Mouse (Mus musculus): ENCODE results near the gene Phf24. TPM values are rescaled to one million over a fixed set of nuclear protein-coding genes. Genes with fewer than 3 reads are reported as not detected.
"Not testable (repeated sequence)": the region's sequence is repeated elsewhere in the genome, so short reads cannot be mapped to it uniquely, and the experiment has no call there.

Phf24 gene
- polyA plus RNA-seq, 1 experiment: 58.2 TPM

GRCm38 (mm10) chr4:42969304-42969703, 52.8 kb downstream of the Phf24 start, which contains the start of gene 1700022I11Rik:
1700022I11Rik (plus strand) TSS chr4:42969604.
- TF ChIP-seq CTCF (IDR thresholded peaks at IDR 0.05; ENCODE audit: borderline replicate concordance, extremely low read depth, insufficient read depth, insufficient read length): no peak
- no peak for TF ChIP-seq POLR2A (IDR thresholded peaks at IDR 0.05; ENCODE audit: borderline replicate concordance, extremely low read depth, insufficient read depth, insufficient read length, poor library complexity, severe bottlenecking)
- DNase-seq (ENCODE audit: low read depth): no peak

GRCm38 (mm10) chr4:42972952-42973351, 56.5 kb downstream of the Phf24 start:
- DNase-seq (ENCODE audit: low read depth): no peak
- no peak for TF ChIP-seq POLR2A (IDR thresholded peaks at IDR 0.05; ENCODE audit: borderline replicate concordance, extremely low read depth, insufficient read depth, insufficient read length, poor library complexity, severe bottlenecking)

GRCm38 (mm10) chr4:42973868-42974267, 57.4 kb downstream of the Phf24 start:
- TF ChIP-seq POLR2A (IDR thresholded peaks at IDR 0.05; ENCODE audit: borderline replicate concordance, extremely low read depth, insufficient read depth, insufficient read length, poor library complexity, severe bottlenecking): no peak
- TF ChIP-seq CTCF (IDR thresholded peaks at IDR 0.05; ENCODE audit: borderline replicate concordance, extremely low read depth, insufficient read depth, insufficient read length): no peak

GRCm38 (mm10) chr4:42978062-42978461, 61.6 kb downstream of the Phf24 start:
- no peak; the same call in 1 of the 2 replicates for TF ChIP-seq CTCF (IDR thresholded peaks at IDR 0.05; ENCODE audit: borderline replicate concordance, extremely low read depth, insufficient read depth, insufficient read length)
- TF ChIP-seq POLR2A (IDR thresholded peaks at IDR 0.05; ENCODE audit: borderline replicate concordance, extremely low read depth, insufficient read depth, insufficient read length, poor library complexity, severe bottlenecking): no peak

More at GRCm38 (mm10) chr4:42973868-42974267, 57.4 kb downstream of the Phf24 start:
- no peak for DNase-seq (ENCODE audit: low read depth)

GRCm38 (mm10) chr4:42980467-42980866, 64.0 kb downstream of the Phf24 start:
- DNase-seq (ENCODE audit: low read depth): not testable (repeated sequence)

More at GRCm38 (mm10) chr4:42978062-42978461, 61.6 kb downstream of the Phf24 start:
- no peak for DNase-seq (ENCODE audit: low read depth)

- TF ChIP-seq CTCF (IDR thresholded peaks at IDR 0.05; ENCODE audit: borderline replicate concordance, extremely low read depth, insufficient read depth, insufficient read length): no peak
- TF ChIP-seq POLR2A (IDR thresholded peaks at IDR 0.05; ENCODE audit: borderline replicate concordance, extremely low read depth, insufficient read depth, insufficient read length, poor library complexity, severe bottlenecking): no peak
- DNase-seq (ENCODE audit: low read depth): no peak
Measured at GRCm38 (mm10) chr4:42988296-42988695, 71.8 kb downstream of the Phf24 start.

Other genes starting within 250 kb of the Phf24 start
- gene 4930578G10Rik, start 181.1 kb upstream of the Phf24 start, polyA plus RNA-seq (2012; rRNA removed): 0.19 and 0.23 TPM in 2 replicates
- not detected in 2 replicates for gene Ccl19, start 160.1 kb upstream of the Phf24 start, polyA plus RNA-seq (2012; rRNA removed)
- gene Ccl21a, start 142.7 kb upstream of the Phf24 start, polyA plus RNA-seq (2012; rRNA removed): 1.9 and 2.2 TPM in 2 replicates
- 0.03 TPM in 1 of 2 replicates, not detected in the other for gene Fam205a1, start 62.8 kb upstream of the Phf24 start, polyA plus RNA-seq (2012; rRNA removed)
- gene Gm12394, start 59.9 kb upstream of the Phf24 start, polyA plus RNA-seq (2012; rRNA removed): 0.01 and 0.05 TPM in 2 replicates
- not detected in 2 replicates for gene Fam205c, start 42.4 kb upstream of the Phf24 start, polyA plus RNA-seq (2012; rRNA removed)
- gene Dnajb5, start 33.2 kb downstream of the Phf24 start, polyA plus RNA-seq (2012; rRNA removed): 72.1 and 101 TPM in 2 replicates
- not detected in 2 replicates for gene 1700022I11Rik, start 52.9 kb downstream of the Phf24 start, polyA plus RNA-seq (2012; rRNA removed)
- 203 and 264 TPM in 2 replicates for gene Vcp, start 83.8 kb downstream of the Phf24 start, polyA plus RNA-seq (2012; rRNA removed)
- gene Fancg, start 93.8 kb downstream of the Phf24 start, polyA plus RNA-seq (2012; rRNA removed): 26.9 and 44.7 TPM in 2 replicates
- 34.1 and 34.9 TPM in 2 replicates for gene Pigo, start 109.2 kb downstream of the Phf24 start, polyA plus RNA-seq (2012; rRNA removed)
- gene Stoml2, start 115.0 kb downstream of the Phf24 start, polyA plus RNA-seq (2012; rRNA removed): 106 and 168 TPM in 2 replicates
- 38.3 and 51.3 TPM in 2 replicates for gene Fam214b, start 129.6 kb downstream of the Phf24 start, polyA plus RNA-seq (2012; rRNA removed)
- gene Unc13b, start 142.3 kb downstream of the Phf24 start, polyA plus RNA-seq (2012; rRNA removed): 51.3 and 65.5 TPM in 2 replicates

Data from brain, embryonic 14.5 days (tissue).